Mouse (Mus musculus) kidney, adult 2 months (tissue): ENCODE results near the gene Btbd10.

Source experiments
- CTCF ChIP-seq: fragments of 200-500 bp; conservative IDR thresholded peaks from 2 replicates; pipeline ENCODE4 v1.5.1; 2011; ENCODE audit warnings: low read depth, mild to moderate bottlenecking, control low read depth, low read length, moderate library complexity, mixed read lengths; ENCODE audit not compliant: insufficient read depth, insufficient read length
- POLR2A ChIP-seq: fragments of 200-500 bp; IDR thresholded peaks from one replicate; pipeline ENCODE4 v1.6.1; 2011; ENCODE audit warnings: low read depth, low read length, control low read depth

- TF ChIP-seq CTCF (no peak), POLR2A (no peak)
These were observed 21.9 kb downstream of the Btbd10 start for GRCm38 (mm10) chr7:113347271-113347670.
